Mouse (Mus musculus) stomach, embryonic 14.5 days (tissue): ENCODE results near the gene Ctnna3. TPM values are rescaled to one million over a fixed set of nuclear protein-coding genes. Genes with fewer than 3 reads are reported as not detected.

ENCODE experiments used
- ATAC-seq: fragments of 200-750 bp; cut with Nextera tagmentation; 2 replicates; pipeline ENCODE4 v1.8.0; 2017; ENCODE audit warnings: low read depth, moderate TSS enrichment; ENCODE audit not compliant: insufficient number of reproducible peaks, insufficient read depth, low FRiP score
- H3K27ac ChIP-seq: fragments of 300-500 bp; sonication (generic); 2 replicates; pipeline ENCODE4 v1.5.1; 2014; ENCODE audit warnings: mild to moderate bottlenecking, low read length, moderate library complexity, mixed read lengths
- H3K27me3 ChIP-seq: fragments of 300-500 bp; sonication (generic); 2 replicates; pipeline ENCODE4 v1.6.1; 2014; ENCODE audit warnings: low read length, control low read depth, mixed read lengths; ENCODE audit not compliant: control insufficient read depth, insufficient read depth
- H3K36me3 ChIP-seq: fragments of 300-500 bp; sonication (generic); 2 replicates; pipeline ENCODE4 v1.6.1; 2014; ENCODE audit warnings: mild to moderate bottlenecking, control low read depth, low read length, moderate library complexity, mixed read lengths; ENCODE audit not compliant: control insufficient read depth, insufficient read depth
- H3K4me1 ChIP-seq: fragments of 300-500 bp; sonication (generic); 2 replicates; pipeline ENCODE4 v1.6.1; 2014; ENCODE audit warnings: low read length, control low read depth, mixed read lengths; ENCODE audit not compliant: control insufficient read depth, insufficient read depth
- H3K4me2 ChIP-seq: fragments of 300-500 bp; sonication (generic); replicated peaks from 2 replicates; pipeline ENCODE4 v1.6.1; 2014; ENCODE audit warnings: low read depth, low read length, control low read depth
- H3K4me3 ChIP-seq: fragments of 300-500 bp; sonication (generic); 2 replicates; pipeline ENCODE4 v1.5.1; 2014; ENCODE audit warnings: low read depth, low read length, control low read depth
- H3K9ac ChIP-seq: fragments of 300-500 bp; sonication (generic); replicated peaks from 2 replicates; pipeline ENCODE4 v1.6.1; 2014; ENCODE audit warnings: low read depth, mild to moderate bottlenecking, control low read depth, low read length, moderate library complexity, mixed read lengths
- H3K9me3 ChIP-seq: fragments of 300-500 bp; sonication (generic); 2 replicates; pipeline ENCODE4 v1.6.1; 2016; ENCODE audit warnings: low read depth, low read length, control low read depth; ENCODE audit not compliant: control insufficient read depth
- WGBS: fragments of 180-500 bp; shearing (Covaris S2); extraction: QIAGEN DNeasy Blood & Tissue Kit; methylation state at CpG from one replicate; pipeline ENCODE4 v1.1.7; 2014; 5-methylcytosine and 5-hydroxymethylcytosine counted together
- polyA plus RNA-seq: library from polyadenylated mRNA; unstranded; fragments of >200 nt; fragmentation: Nextera tagmentation; extraction: Ambion mirVana; gene quantifications from 2 replicates; pipeline ENCODE4 v1.2.1, GENCODE M21; 2014

Ctnna3 gene
- polyA plus RNA-seq, 1 experiment from 2014 or later = 0.78 TPM

DNA sequence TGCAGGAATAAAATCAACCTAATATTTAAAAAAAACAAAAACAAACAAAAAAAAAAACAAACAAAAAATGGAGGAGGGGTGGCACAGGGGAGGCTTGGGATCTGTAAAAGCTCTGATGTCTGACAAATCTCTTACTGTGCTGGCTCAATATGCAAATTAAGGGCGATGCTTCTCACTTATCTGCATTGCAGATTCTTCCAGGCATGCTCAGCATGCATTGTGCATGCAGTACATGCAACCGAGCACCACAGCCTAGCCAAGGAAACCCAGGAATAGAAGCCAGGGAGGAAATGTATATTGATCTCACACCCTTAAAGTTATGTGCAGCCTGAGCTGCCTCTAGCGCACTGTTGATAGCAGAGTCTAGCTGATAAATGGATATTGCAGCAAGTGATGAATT lies 548.6 kb downstream of the Ctnna3 start:
- no peaks in the 10 kb centered on the region for H3K36me3 ChIP-seq
- H3K4me1 ChIP-seq = no peaks in the 10 kb centered on the region
- no peak overlapping the region for H3K4me3 ChIP-seq
- ATAC-seq = no peak
- H3K27ac ChIP-seq = no peak overlapping the region
- 40% methylated on average over 3 of the region's 3 CpGs for WGBS
- H3K4me2 ChIP-seq = no peak overlapping the region; the same call in 1 of the 2 replicates
- H3K9ac ChIP-seq = no peak overlapping the region
- H3K9me3 ChIP-seq = no peaks in the 10 kb centered on the region
- no peaks in the 10 kb centered on the region for H3K27me3 ChIP-seq

DNA sequence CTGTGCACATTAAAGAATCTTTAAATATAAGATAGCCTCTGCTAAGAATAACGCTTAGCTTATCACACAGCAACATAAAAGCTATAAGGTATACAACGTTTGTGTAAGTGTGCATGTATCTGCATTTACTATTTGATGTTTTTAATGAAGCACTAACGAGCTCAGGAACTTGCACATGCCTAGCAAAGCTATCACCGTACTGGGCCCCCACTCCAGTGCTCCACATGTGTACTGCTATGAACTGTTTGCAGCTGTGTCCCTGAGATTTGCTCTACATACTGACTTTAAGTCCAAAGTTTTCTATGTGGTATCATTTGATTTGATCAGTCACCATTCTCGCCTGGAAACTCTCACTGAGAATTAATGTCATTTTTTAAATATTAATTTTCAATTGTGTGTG lies 549.1 kb downstream of the Ctnna3 start:
- Histone ChIP-seq H3K27me3 (no peaks in the 10 kb centered on the region), H3K9me3 (no peaks in the 10 kb centered on the region), H3K4me1 (no peaks in the 10 kb centered on the region), H3K36me3 (no peaks in the 10 kb centered on the region), H3K4me2 (no peak overlapping the region), H3K4me3 (no peak overlapping the region), H3K27ac (no peak overlapping the region), H3K9ac (no peak overlapping the region)
- no peak for ATAC-seq
- WGBS = 77% methylated on average over 5 of the region's 5 CpGs

DNA sequence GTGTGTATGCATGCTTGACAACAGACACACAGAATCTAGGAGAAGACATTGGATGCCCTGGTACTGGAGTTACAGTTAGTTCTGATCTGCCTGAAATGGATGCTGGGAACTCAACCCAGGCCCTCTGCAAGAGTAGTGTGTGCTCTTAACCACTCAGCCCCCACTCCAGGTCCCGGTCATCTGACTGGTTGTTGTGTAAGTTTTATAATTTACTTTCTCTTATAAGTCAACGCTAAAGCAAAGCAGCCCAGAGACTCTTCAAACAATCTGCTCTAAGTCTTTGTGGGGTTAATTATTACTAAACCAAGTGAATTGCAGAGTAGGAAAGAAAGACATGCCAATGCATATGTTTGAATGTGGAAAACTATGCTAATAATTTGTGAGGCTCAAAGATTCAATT lies 549.5 kb downstream of the Ctnna3 start:
- WGBS = 78% methylated on average over 2 of the region's 2 CpGs
- H3K9ac ChIP-seq = no peak overlapping the region
- no peak for ATAC-seq
- no peaks in the 10 kb centered on the region for H3K36me3 ChIP-seq
- no peak overlapping the region for H3K4me2 ChIP-seq
- no peaks in the 10 kb centered on the region for H3K9me3 ChIP-seq
- H3K27ac ChIP-seq = no peak overlapping the region
- no peak overlapping the region for H3K4me3 ChIP-seq
- no peaks in the 10 kb centered on the region for H3K27me3 ChIP-seq
- no peaks in the 10 kb centered on the region for H3K4me1 ChIP-seq

DNA sequence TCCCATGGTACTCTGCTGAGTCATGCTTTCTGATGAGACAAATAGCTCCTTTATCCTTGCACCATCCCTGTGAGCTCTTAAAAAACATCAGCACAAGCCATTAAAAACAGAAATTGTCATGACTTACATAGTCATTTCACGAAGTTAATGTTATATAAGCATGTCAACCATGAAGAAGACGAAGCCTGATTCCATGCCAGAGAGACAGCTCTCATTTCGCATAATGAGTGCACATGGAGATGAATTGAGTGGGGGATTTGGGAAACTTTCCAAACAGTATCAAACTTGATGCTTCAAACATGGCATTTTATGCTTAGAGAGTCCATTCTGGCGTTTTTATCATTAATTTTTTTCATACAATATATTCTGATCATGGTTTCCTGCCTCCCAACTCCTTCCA lies 555.7 kb downstream of the Ctnna3 start:
- WGBS = 70% methylated on average over 4 of the region's 4 CpGs
- Histone ChIP-seq H3K4me1 (no peaks in the 10 kb centered on the region), H3K27ac (no peak overlapping the region), H3K9me3 (no peaks in the 10 kb centered on the region), H3K27me3 (no peaks in the 10 kb centered on the region), H3K4me2 (no peak overlapping the region), H3K4me3 (no peak overlapping the region), H3K36me3 (no peaks in the 10 kb centered on the region), H3K9ac (no peak overlapping the region)
- ATAC-seq = no peak

DNA sequence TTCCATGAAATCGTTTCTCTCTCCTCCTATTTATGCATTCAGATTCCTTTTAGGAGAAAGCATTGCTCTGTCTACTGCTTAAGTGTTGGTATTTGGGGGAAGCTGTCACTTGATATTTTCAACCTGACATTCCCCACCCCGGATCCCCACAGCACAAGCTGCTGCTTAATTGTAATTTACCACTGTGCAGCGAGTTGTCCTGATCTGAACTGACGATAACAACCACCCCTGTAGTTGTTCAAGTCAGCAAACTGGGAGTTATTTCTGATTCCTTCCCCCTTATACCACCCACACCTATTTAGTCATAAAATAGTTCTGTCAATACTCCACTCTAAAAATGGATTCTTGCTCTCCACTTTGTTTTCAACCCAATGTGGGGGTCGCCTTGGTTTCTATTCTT lies 564.4 kb downstream of the Ctnna3 start:
- no peaks in the 10 kb centered on the region for H3K27me3 ChIP-seq

DNA sequence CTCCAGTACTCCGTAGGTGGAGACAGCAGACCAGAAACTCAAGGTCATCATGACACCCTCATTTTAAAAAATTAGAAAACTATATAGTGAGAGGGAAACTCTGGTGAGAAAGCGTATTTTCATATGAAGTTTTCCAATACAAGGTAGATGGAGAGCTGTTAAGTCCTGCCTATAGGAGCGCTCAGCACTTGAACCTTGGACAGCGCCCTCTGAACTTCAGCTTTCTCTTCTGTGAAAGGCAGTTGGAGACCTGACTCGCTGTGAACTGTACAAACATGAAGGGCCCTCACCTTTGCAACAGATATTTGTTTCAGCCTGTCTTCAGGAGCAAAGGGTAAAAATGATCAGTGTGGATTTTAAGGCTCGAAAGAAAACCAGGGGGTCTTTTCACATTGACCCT lies 571.6 kb downstream of the Ctnna3 start:
- no peaks in the 10 kb centered on the region for H3K27me3 ChIP-seq
- H3K36me3 ChIP-seq = no peaks in the 10 kb centered on the region
- no peak overlapping the region for H3K9ac ChIP-seq
- ATAC-seq = no peak
- no peaks in the 10 kb centered on the region for H3K4me1 ChIP-seq
- no peak overlapping the region for H3K27ac ChIP-seq
- H3K9me3 ChIP-seq = no peaks in the 10 kb centered on the region
- H3K4me3 ChIP-seq = no peak overlapping the region
- 75% methylated on average over 6 of the region's 6 CpGs for WGBS
- no peak overlapping the region for H3K4me2 ChIP-seq

More for the DNA sequence above, 564.4 kb downstream of the Ctnna3 start:
- Histone ChIP-seq H3K36me3 (no peaks in the 10 kb centered on the region), H3K27ac (no peak overlapping the region), H3K4me3 (no peak overlapping the region), H3K9me3 (no peaks in the 10 kb centered on the region), H3K4me1 (no peaks in the 10 kb centered on the region), H3K9ac (no peak overlapping the region), H3K4me2 (no peak overlapping the region)
- WGBS = 79% methylated on average over 5 of the region's 5 CpGs
- no peak for ATAC-seq

DNA sequence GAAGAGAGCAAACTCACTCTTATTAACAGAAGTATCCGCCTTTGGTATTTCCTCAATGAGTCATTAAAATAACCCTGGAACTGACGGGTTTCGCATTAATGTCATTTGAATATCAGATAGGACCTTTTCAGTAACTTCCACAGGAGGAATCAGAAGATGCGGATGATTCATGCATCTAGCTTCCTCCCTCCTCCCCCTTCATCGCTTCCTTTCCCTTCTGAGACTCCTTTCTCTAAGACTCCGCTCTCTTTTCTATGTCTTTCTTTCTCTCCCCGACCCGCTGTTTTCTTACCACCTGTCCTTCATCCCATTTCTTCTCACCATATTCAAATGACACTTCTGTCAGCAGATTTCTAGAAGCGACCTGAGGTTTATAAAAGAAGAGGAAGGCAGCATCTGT lies 572.1 kb downstream of the Ctnna3 start:
- H3K27me3 ChIP-seq = no peaks in the 10 kb centered on the region
- H3K4me2 ChIP-seq = no peak overlapping the region
- H3K36me3 ChIP-seq = no peaks in the 10 kb centered on the region
- no peak overlapping the region for H3K9ac ChIP-seq
- H3K9me3 ChIP-seq = no peaks in the 10 kb centered on the region
- H3K4me3 ChIP-seq = no peak overlapping the region
- ATAC-seq = no peak
- no peaks in the 10 kb centered on the region for H3K4me1 ChIP-seq
- no peak overlapping the region for H3K27ac ChIP-seq
- WGBS = 82% methylated on average over 9 of the region's 9 CpGs

DNA sequence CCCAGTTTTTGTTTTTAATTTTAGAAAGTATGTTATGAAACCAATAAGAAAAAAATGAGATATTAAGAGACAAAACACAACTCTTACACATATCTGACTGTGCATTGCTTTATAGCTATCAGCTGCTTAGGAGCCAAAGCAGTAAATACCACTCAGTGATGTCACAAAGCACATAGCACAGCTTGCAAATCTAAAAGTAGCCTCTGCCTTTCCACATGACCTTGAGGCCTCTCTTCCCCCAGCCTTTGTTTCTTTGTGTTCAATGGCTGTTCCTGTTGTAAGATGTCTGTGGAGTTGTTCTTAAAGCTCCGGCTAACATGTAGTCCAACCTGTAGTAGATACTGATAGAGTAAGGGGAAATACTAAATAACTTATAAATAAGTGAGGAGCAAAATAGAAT lies 590.4 kb downstream of the Ctnna3 start:
- Histone ChIP-seq H3K9ac (no peak overlapping the region), H3K9me3 (no peaks in the 10 kb centered on the region), H3K4me1 (no peaks in the 10 kb centered on the region), H3K36me3 (no peaks in the 10 kb centered on the region), H3K27ac (no peak overlapping the region), H3K4me3 (no peak overlapping the region), H3K4me2 (no peak overlapping the region), H3K27me3 (no peaks in the 10 kb centered on the region)
- WGBS = 91% methylated on average over 1 of the region's 1 CpGs
- ATAC-seq = no peak

DNA sequence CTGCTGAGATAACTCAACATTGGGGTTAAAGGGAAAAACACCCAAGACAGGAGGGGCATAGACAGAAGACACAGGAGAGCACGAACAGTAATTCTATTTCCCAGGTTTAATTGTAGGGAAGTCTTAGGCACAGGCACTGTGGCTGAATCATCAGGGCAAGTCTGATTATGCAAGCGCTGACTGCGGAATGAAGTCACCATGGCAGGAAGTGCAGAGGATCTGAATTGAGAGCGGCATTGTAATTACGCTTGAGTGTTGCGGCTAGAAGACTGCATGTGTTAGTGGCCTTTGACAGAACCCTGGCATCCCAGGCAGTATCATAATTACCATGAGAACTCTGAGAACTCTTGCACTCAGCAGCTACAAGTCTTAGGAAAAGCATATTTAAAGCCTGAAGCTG lies 593.4 kb downstream of the Ctnna3 start:
- no peak overlapping the region for H3K4me3 ChIP-seq
- H3K27me3 ChIP-seq = no peaks in the 10 kb centered on the region
- H3K4me1 ChIP-seq = no peaks in the 10 kb centered on the region
- no peaks in the 10 kb centered on the region for H3K36me3 ChIP-seq
- H3K9me3 ChIP-seq = no peaks in the 10 kb centered on the region
- H3K27ac ChIP-seq = no peak overlapping the region
- no peak overlapping the region for H3K9ac ChIP-seq
- ATAC-seq = no peak
- H3K4me2 ChIP-seq = no peak overlapping the region
- WGBS = 82% methylated on average over 6 of the region's 6 CpGs
